Comparison of ENCODE assay signal across 11 mouse cellular contexts in genomic region chr2:178339044-178339443, GRCm38 (mm10).
A peak's percentile ranks its signal among the peaks of the same experiment; 100 is the strongest.
DNase-seq lines count a peak whose midpoint lies in the region; ATAC-seq and TF ChIP-seq lines count a peak whose summit lies in the region.
"Had no signal": no experiment of that assay in that cellular context is flagged by ENCODE, and none has a peak within 500 bp of the region (broad histone marks: within the 10 kb centered on the region; RNA-seq: fewer than 3 reads in every experiment).

No protein-coding gene starts in this region.

- no peak overlapping the region for H3K4me3 ChIP-seq in kidney, postnatal 0 days (replicated peaks; ENCODE audit: low read depth, low read length)
- no peak overlapping the region for H3K4me3 ChIP-seq in kidney, embryonic 16.5 days (ENCODE audit: low read length)

- H3K4me1 ChIP-seq in kidney, postnatal 0 days (replicated peaks; ENCODE audit: insufficient read depth, low read length), result no peaks in the 10 kb centered on the region
- H3K4me1 ChIP-seq in kidney, embryonic 16.5 days (ENCODE audit: insufficient read depth, low read length), result no peaks in the 10 kb centered on the region

- WGBS in kidney, postnatal 0 days, result 2% methylated on average over 2 of the region's 2 CpGs
- 2% methylated on average over 2 of the region's 2 CpGs for WGBS in kidney, embryonic 16.5 days

- H3K36me3 ChIP-seq in kidney, postnatal 0 days (ENCODE audit: insufficient read depth, low read length), result no peaks in the 10 kb centered on the region
- no peaks in the 10 kb centered on the region for H3K36me3 ChIP-seq in kidney, embryonic 16.5 days (ENCODE audit: insufficient read depth, low read length)

- H3K27me3 ChIP-seq in kidney, postnatal 0 days (ENCODE audit: insufficient read depth, low read length), result no peaks in the 10 kb centered on the region
- H3K27me3 ChIP-seq in kidney, embryonic 16.5 days (ENCODE audit: insufficient read depth, low read length), result 0 out of 2 replicates have a peak, but pooled peaks cover under 1% of the 10 kb centered on the region

- ATAC-seq in kidney, postnatal 0 days (replicated peaks; ENCODE audit: low FRiP score, low read depth), result no peak
- no peak for ATAC-seq in kidney, embryonic 16.5 days (ENCODE audit: low FRiP score, low TSS enrichment)

- peak; percentile 60 for TF ChIP-seq CTCF in kidney, postnatal 0 days (IDR thresholded peaks at IDR 0.05; ENCODE audit: low read depth)

- H3K4me2 ChIP-seq in kidney, postnatal 0 days (ENCODE audit: low read length), result no peak overlapping the region
- H3K4me2 ChIP-seq in kidney, embryonic 16.5 days (replicated peaks; ENCODE audit: low read depth, low read length), result no peak overlapping the region

- H3K27ac ChIP-seq in kidney, postnatal 0 days, result no peak overlapping the region
- no peak overlapping the region for H3K27ac ChIP-seq in kidney, embryonic 16.5 days (ENCODE audit: low read length)

- DNase-seq in cerebellum, postnatal 14 days, result peak; percentile 35 to 44
- no peak for DNase-seq in cerebellum, adult 11-12 months
- DNase-seq in kidney, postnatal 0 days (ENCODE audit: low spot score), result peak; percentile 14
- peak; percentile 1 for DNase-seq in A20 (ENCODE audit: low read depth, low spot score)
- peak; percentile 5 for DNase-seq in c-Kit-positive CD71-negative TER-119-negative erythroid progenitor cells, embryonic 14.5 days (ENCODE audit: low read depth)
- no peak for DNase-seq in lung, postnatal 14 days
- no peak for DNase-seq in ovary, adult 18-20 months (ENCODE audit: low spot score)
- DNase-seq: heart, postnatal 14 days; kidney, adult 9 months; right cerebral cortex, postnatal 14 days had no signal

- no peak overlapping the region for H3K9ac ChIP-seq in kidney, postnatal 0 days (ENCODE audit: low read depth, low read length)
- no peak overlapping the region for H3K9ac ChIP-seq in kidney, embryonic 16.5 days (replicated peaks; ENCODE audit: low read length)

- no peaks in the 10 kb centered on the region for H3K9me3 ChIP-seq in kidney, postnatal 0 days (replicated peaks; ENCODE audit: low read length)
- H3K9me3 ChIP-seq in kidney, embryonic 16.5 days (ENCODE audit: low read length), result no peaks in the 10 kb centered on the region

Comparison
In these comparisons a context has a peak if more than half of its experiments do, and no peak if none do; other contexts are left out.
1. DNase-seq: peak in cerebellum, postnatal 14 days (2 of 2), kidney, postnatal 0 days (single experiment), A20 (single experiment) and c-Kit-positive CD71-negative TER-119-negative erythroid progenitor cells, embryonic 14.5 days (single experiment); none in cerebellum, adult 11-12 months (single experiment), lung, postnatal 14 days (single experiment) and ovary, adult 18-20 months (single experiment).